Mouse (Mus musculus): ENCODE data around the gene Psme1. TPM values are rescaled to one million over a fixed set of nuclear protein-coding genes. Genes with fewer than 3 reads are reported as not detected.

Psme1 gene
- polyA plus RNA-seq, 1 experiment, result 81.7 TPM

- no peak overlapping the region for H3K4me3 ChIP-seq
- peaks cover 22% of the 10 kb centered on the region for H3K36me3 ChIP-seq (ENCODE audit: control insufficient read depth, insufficient read depth)
- no peak overlapping the region for H3ac ChIP-seq (ENCODE audit: control insufficient read depth, insufficient read length)
- no peak overlapping the region for H3K4me2 ChIP-seq (ENCODE audit: low read depth)
- H3K79me2 ChIP-seq (ENCODE audit: control insufficient read depth, insufficient read depth), result no peaks in the 10 kb centered on the region
- TF ChIP-seq TCF3 (IDR thresholded peaks at IDR 0.05; ENCODE audit: insufficient read length, low read depth), result no peak
- TF ChIP-seq POLR2A (IDR thresholded peaks at IDR 0.05; ENCODE audit: insufficient read length, low read depth), result no peak
- no peak for TF ChIP-seq MAX (IDR thresholded peaks at IDR 0.05; ENCODE audit: low read depth)
- TF ChIP-seq MYOG (IDR thresholded peaks at IDR 0.05; ENCODE audit: control insufficient read depth in 1 of 3, insufficient read depth in 1 of 3, insufficient read length in 2 of 3, low read depth in 2 of 3), result no peak
- TF ChIP-seq USF1 (IDR thresholded peaks at IDR 0.05; ENCODE audit: low read depth), result no peak
- no peak for TF ChIP-seq E2F4 (IDR thresholded peaks at IDR 0.05; ENCODE audit: insufficient read depth)
- TF ChIP-seq REST (IDR thresholded peaks at IDR 0.05; ENCODE audit: insufficient read depth, insufficient read length), result no peak
- TF ChIP-seq CEBPB (IDR thresholded peaks at IDR 0.05; ENCODE audit: insufficient read depth, poor library complexity, severe bottlenecking), result no peak
- TF ChIP-seq TCF12 (IDR thresholded peaks at IDR 0.05; ENCODE audit: insufficient read depth, poor library complexity, severe bottlenecking), result no peak
- no peak for TF ChIP-seq SRF (IDR thresholded peaks at IDR 0.05; ENCODE audit: control insufficient read depth, insufficient read length, low read depth)
- TF ChIP-seq MYOD1 (IDR thresholded peaks at IDR 0.05; ENCODE audit: control insufficient read depth in 1 of 3, insufficient read length in 2 of 3, low read depth in 2 of 3), result no peak
- no peak for TF ChIP-seq POLR2AphosphoS2 (IDR thresholded peaks at IDR 0.05; ENCODE audit: insufficient read length, low read depth)
- no peaks in the 10 kb centered on the region for H3K27me3 ChIP-seq (ENCODE audit: control insufficient read depth, insufficient read depth, insufficient read length)
These were observed 14.7 kb upstream of the Psme1 start for GRCm38 (mm10) chr14:55563249-55563648.

- TF ChIP-seq E2F4 (IDR thresholded peaks at IDR 0.05; ENCODE audit: insufficient read depth) (no peak), POLR2A (IDR thresholded peaks at IDR 0.05; ENCODE audit: insufficient read length, low read depth) (no peak), CEBPB (IDR thresholded peaks at IDR 0.05; ENCODE audit: insufficient read depth, poor library complexity, severe bottlenecking) (no peak), POLR2AphosphoS2 (IDR thresholded peaks at IDR 0.05; ENCODE audit: insufficient read length, low read depth) (no peak)
- H3K79me2 ChIP-seq (ENCODE audit: control insufficient read depth, insufficient read depth), result no peaks in the 10 kb centered on the region
- no peak overlapping the region for H3ac ChIP-seq (ENCODE audit: control insufficient read depth, insufficient read length)
- no peak overlapping the region for H3K4me3 ChIP-seq
- no peak overlapping the region for H3K4me2 ChIP-seq (ENCODE audit: low read depth)
- H3K36me3 ChIP-seq (ENCODE audit: control insufficient read depth, insufficient read depth), result peaks cover 22% of the 10 kb centered on the region
- H3K27me3 ChIP-seq (ENCODE audit: control insufficient read depth, insufficient read depth, insufficient read length), result no peaks in the 10 kb centered on the region
These were observed 12.2 kb upstream of the Psme1 start for GRCm38 (mm10) chr14:55565748-55566147.

- Histone ChIP-seq H3K79me2 (ENCODE audit: control insufficient read depth, insufficient read depth) (no peaks in the 10 kb centered on the region), H3K27me3 (ENCODE audit: control insufficient read depth, insufficient read depth, insufficient read length) (no peaks in the 10 kb centered on the region), H3K4me3 (no peak overlapping the region), H3ac (ENCODE audit: control insufficient read depth, insufficient read length) (no peak overlapping the region), H3K4me2 (ENCODE audit: low read depth) (no peak overlapping the region), H3K36me3 (ENCODE audit: control insufficient read depth, insufficient read depth) (peaks cover 22% of the 10 kb centered on the region)
- TF ChIP-seq MYOG (IDR thresholded peaks at IDR 0.05; ENCODE audit: control insufficient read depth in 1 of 3, insufficient read depth in 1 of 3, insufficient read length in 2 of 3, low read depth in 2 of 3) (no peak), CEBPB (IDR thresholded peaks at IDR 0.05; ENCODE audit: insufficient read depth, poor library complexity, severe bottlenecking) (no peak), USF1 (IDR thresholded peaks at IDR 0.05; ENCODE audit: low read depth) (no peak), POLR2AphosphoS2 (IDR thresholded peaks at IDR 0.05; ENCODE audit: insufficient read length, low read depth) (no peak), E2F4 (IDR thresholded peaks at IDR 0.05; ENCODE audit: insufficient read depth) (no peak), TCF3 (IDR thresholded peaks at IDR 0.05; ENCODE audit: insufficient read length, low read depth) (no peak), POLR2A (IDR thresholded peaks at IDR 0.05; ENCODE audit: insufficient read length, low read depth) (no peak), MYOD1 (IDR thresholded peaks at IDR 0.05; ENCODE audit: control insufficient read depth in 1 of 3, insufficient read length in 2 of 3, low read depth in 2 of 3) (no peak), MAX (IDR thresholded peaks at IDR 0.05; ENCODE audit: low read depth) (no peak), SRF (IDR thresholded peaks at IDR 0.05; ENCODE audit: control insufficient read depth, insufficient read length, low read depth) (no peak), REST (IDR thresholded peaks at IDR 0.05; ENCODE audit: insufficient read depth, insufficient read length) (no peak), TCF12 (IDR thresholded peaks at IDR 0.05; ENCODE audit: insufficient read depth, poor library complexity, severe bottlenecking) (no peak)
These were observed 10.4 kb upstream of the Psme1 start for GRCm38 (mm10) chr14:55567496-55567895.

GRCm38 (mm10) chr14:55570588-55570987, 7.3 kb upstream of the Psme1 start:
- Histone ChIP-seq H3ac (ENCODE audit: control insufficient read depth, insufficient read length) (no peak overlapping the region), H3K4me3 (no peak overlapping the region), H3K4me2 (ENCODE audit: low read depth) (no peak overlapping the region), H3K27me3 (ENCODE audit: control insufficient read depth, insufficient read depth, insufficient read length) (no peaks in the 10 kb centered on the region), H3K79me2 (ENCODE audit: control insufficient read depth, insufficient read depth) (no peaks in the 10 kb centered on the region), H3K36me3 (ENCODE audit: control insufficient read depth, insufficient read depth) (peaks cover 11% of the 10 kb centered on the region)
- TF ChIP-seq REST (IDR thresholded peaks at IDR 0.05; ENCODE audit: insufficient read depth, insufficient read length), result no peak
- no peak for TF ChIP-seq MYOD1 (IDR thresholded peaks at IDR 0.05; ENCODE audit: control insufficient read depth in 1 of 3, insufficient read length in 2 of 3, low read depth in 2 of 3)

GRCm38 (mm10) chr14:55571760-55572159, 6.2 kb upstream of the Psme1 start:
- TF ChIP-seq USF1 (IDR thresholded peaks at IDR 0.05; ENCODE audit: low read depth) (no peak), TCF3 (IDR thresholded peaks at IDR 0.05; ENCODE audit: insufficient read length, low read depth) (no peak), SRF (IDR thresholded peaks at IDR 0.05; ENCODE audit: control insufficient read depth, insufficient read length, low read depth) (no peak), POLR2A (IDR thresholded peaks at IDR 0.05; ENCODE audit: insufficient read length, low read depth) (no peak), MYOG (IDR thresholded peaks at IDR 0.05; ENCODE audit: control insufficient read depth in 1 of 3, insufficient read depth in 1 of 3, insufficient read length in 2 of 3, low read depth in 2 of 3) (no peak), CEBPB (IDR thresholded peaks at IDR 0.05; ENCODE audit: insufficient read depth, poor library complexity, severe bottlenecking) (no peak), REST (IDR thresholded peaks at IDR 0.05; ENCODE audit: insufficient read depth, insufficient read length) (no peak), MYOD1 (IDR thresholded peaks at IDR 0.05; ENCODE audit: control insufficient read depth in 1 of 3, insufficient read length in 2 of 3, low read depth in 2 of 3) (no peak), POLR2AphosphoS2 (IDR thresholded peaks at IDR 0.05; ENCODE audit: insufficient read length, low read depth) (no peak), MAX (IDR thresholded peaks at IDR 0.05; ENCODE audit: low read depth) (no peak), TCF12 (IDR thresholded peaks at IDR 0.05; ENCODE audit: insufficient read depth, poor library complexity, severe bottlenecking) (no peak), E2F4 (IDR thresholded peaks at IDR 0.05; ENCODE audit: insufficient read depth) (no peak)
- Histone ChIP-seq H3K36me3 (ENCODE audit: control insufficient read depth, insufficient read depth) (peaks cover 8% of the 10 kb centered on the region), H3K4me3 (no peak overlapping the region)

More at GRCm38 (mm10) chr14:55571760-55572159, 6.2 kb upstream of the Psme1 start:
- Histone ChIP-seq H3K27me3 (ENCODE audit: control insufficient read depth, insufficient read depth, insufficient read length) (no peaks in the 10 kb centered on the region), H3K4me2 (ENCODE audit: low read depth) (no peak overlapping the region), H3ac (ENCODE audit: control insufficient read depth, insufficient read length) (no peak overlapping the region), H3K79me2 (ENCODE audit: control insufficient read depth, insufficient read depth) (no peaks in the 10 kb centered on the region)

All from myocyte (in vitro differentiated cells).